Mouse (Mus musculus): Measurements from ENCODE around the gene Gm20532. TPM values are rescaled to one million over a fixed set of nuclear protein-coding genes. Genes with fewer than 3 reads are reported as not detected.

The Gm20532 gene
- polyA plus RNA-seq, 1 experiment from 2014 or later: not detected

GRCm38 (mm10) chr2:26638039-26638438 lies 51.6 kb downstream of the Gm20532 start:
- H3K9ac ChIP-seq (ENCODE audit: low read length): no peak overlapping the region

GRCm38 (mm10) chr2:26638572-26638971 lies 52.1 kb downstream of the Gm20532 start:
- H3K27me3 ChIP-seq (ENCODE audit: control insufficient read depth, insufficient read depth, low read length): no peaks in the 10 kb centered on the region
- no peak for ATAC-seq (ENCODE audit: insufficient number of reproducible peaks, insufficient read depth, low FRiP score, low read depth)
- H3K27ac ChIP-seq (replicated peaks in 1 of 2; ENCODE audit: control insufficient read depth in 1 of 2, insufficient read depth in 1 of 2, low read depth in 2 of 2, low read length in 2 of 2): no peak overlapping the region; a peak in 1 of 4 replicates
- peak overlapping the region; percentile 87 for H3K4me2 ChIP-seq (ENCODE audit: low read length)
- peak overlapping the region; percentile 66 to 94; a peak in 3 of 4 replicates for H3K4me3 ChIP-seq (ENCODE audit: control insufficient read depth in 1 of 2, insufficient read depth in 1 of 2, low read depth in 1 of 2, low read length in 2 of 2)
- H3K9ac ChIP-seq (ENCODE audit: low read length): peak overlapping the region; percentile 97
- peaks cover 54% of the 10 kb centered on the region for H3K36me3 ChIP-seq (ENCODE audit: control insufficient read depth, insufficient read depth, low read length)
- 75% methylated on average over 5 of the region's 5 CpGs for WGBS
- no peaks in the 10 kb centered on the region for H3K9me3 ChIP-seq (ENCODE audit: control insufficient read depth, low read length)
- peaks cover 13 to 20% of the 10 kb centered on the region in 2 experiments for H3K4me1 ChIP-seq (ENCODE audit: control insufficient read depth in 2 of 2, insufficient read depth in 2 of 2, low read length in 2 of 2)

More at GRCm38 (mm10) chr2:26638039-26638438, 51.6 kb downstream of the Gm20532 start:
- ATAC-seq (ENCODE audit: insufficient number of reproducible peaks, insufficient read depth, low FRiP score, low read depth): no peak
- H3K4me3 ChIP-seq (ENCODE audit: control insufficient read depth in 1 of 2, insufficient read depth in 1 of 2, low read depth in 1 of 2, low read length in 2 of 2): peak overlapping the region in 1 of 2 experiments; percentile 66; a peak in 1 of 4 replicates
- H3K36me3 ChIP-seq (ENCODE audit: control insufficient read depth, insufficient read depth, low read length): peaks cover 54% of the 10 kb centered on the region
- H3K9me3 ChIP-seq (ENCODE audit: control insufficient read depth, low read length): no peaks in the 10 kb centered on the region
- WGBS: 78% methylated on average over 5 of the region's 5 CpGs
- no peak overlapping the region for H3K27ac ChIP-seq (replicated peaks in 1 of 2; ENCODE audit: control insufficient read depth in 1 of 2, insufficient read depth in 1 of 2, low read depth in 2 of 2, low read length in 2 of 2)
- H3K4me2 ChIP-seq (ENCODE audit: low read length): peak overlapping the region; percentile 87
- H3K4me1 ChIP-seq (ENCODE audit: control insufficient read depth in 2 of 2, insufficient read depth in 2 of 2, low read length in 2 of 2): peaks cover 13 to 20% of the 10 kb centered on the region in 2 experiments
- H3K27me3 ChIP-seq (ENCODE audit: control insufficient read depth, insufficient read depth, low read length): no peaks in the 10 kb centered on the region

- no peak overlapping the region; a peak in 1 of 4 replicates for H3K27ac ChIP-seq (replicated peaks in 1 of 2; ENCODE audit: control insufficient read depth in 1 of 2, insufficient read depth in 1 of 2, low read depth in 2 of 2, low read length in 2 of 2)
- H3K4me2 ChIP-seq (ENCODE audit: low read length): peak overlapping the region; percentile 87
- no peaks in the 10 kb centered on the region for H3K27me3 ChIP-seq (ENCODE audit: control insufficient read depth, insufficient read depth, low read length)
- peaks cover 49% of the 10 kb centered on the region for H3K36me3 ChIP-seq (ENCODE audit: control insufficient read depth, insufficient read depth, low read length)
- ATAC-seq (ENCODE audit: insufficient number of reproducible peaks, insufficient read depth, low FRiP score, low read depth): no peak
- no peaks in the 10 kb centered on the region for H3K9me3 ChIP-seq (ENCODE audit: control insufficient read depth, low read length)
- WGBS: 6% methylated on average over 8 of the region's 8 CpGs
- peak overlapping the region; percentile 66 to 94 for H3K4me3 ChIP-seq (ENCODE audit: control insufficient read depth in 1 of 2, insufficient read depth in 1 of 2, low read depth in 1 of 2, low read length in 2 of 2)
- peak overlapping the region; percentile 97 for H3K9ac ChIP-seq (ENCODE audit: low read length)
- peaks cover 13 to 20% of the 10 kb centered on the region in 2 experiments for H3K4me1 ChIP-seq (ENCODE audit: control insufficient read depth in 2 of 2, insufficient read depth in 2 of 2, low read length in 2 of 2)
Measured at GRCm38 (mm10) chr2:26639083-26639482, 52.6 kb downstream of the Gm20532 start.

GRCm38 (mm10) chr2:26639838-26640830 lies 53.7 kb downstream of the Gm20532 start:
- H3K4me2 ChIP-seq (ENCODE audit: low read length): peak overlapping the region; percentile 87
- 4% methylated on average over 49 of the region's 49 CpGs for WGBS
- H3K9me3 ChIP-seq (ENCODE audit: control insufficient read depth, low read length): no peaks in the 10 kb centered on the region
- H3K27me3 ChIP-seq (ENCODE audit: control insufficient read depth, insufficient read depth, low read length): no peaks in the 10 kb centered on the region
- H3K4me3 ChIP-seq (ENCODE audit: control insufficient read depth in 1 of 2, insufficient read depth in 1 of 2, low read depth in 1 of 2, low read length in 2 of 2): peak overlapping the region; percentile 66 to 94
- peaks cover 13 to 20% of the 10 kb centered on the region in 2 experiments for H3K4me1 ChIP-seq (ENCODE audit: control insufficient read depth in 2 of 2, insufficient read depth in 2 of 2, low read length in 2 of 2)
- peaks cover 38% of the 10 kb centered on the region for H3K36me3 ChIP-seq (ENCODE audit: control insufficient read depth, insufficient read depth, low read length)
- ATAC-seq (ENCODE audit: insufficient number of reproducible peaks, insufficient read depth, low FRiP score, low read depth): peak; percentile 62
- peak overlapping the region; percentile 97 for H3K9ac ChIP-seq (ENCODE audit: low read length)
- H3K27ac ChIP-seq (replicated peaks in 1 of 2; ENCODE audit: control insufficient read depth in 1 of 2, insufficient read depth in 1 of 2, low read depth in 2 of 2, low read length in 2 of 2): peak overlapping the region; percentile 76 to 82

GRCm38 (mm10) chr2:26641006-26641647 lies 54.7 kb downstream of the Gm20532 start:
- no peak overlapping the region for H3K4me2 ChIP-seq (ENCODE audit: low read length)
- H3K36me3 ChIP-seq (ENCODE audit: control insufficient read depth, insufficient read depth, low read length): peaks cover 29% of the 10 kb centered on the region
- peak overlapping the region in 1 of 2 experiments; percentile 35; a peak in 1 of 4 replicates for H3K27ac ChIP-seq (replicated peaks in 1 of 2; ENCODE audit: control insufficient read depth in 1 of 2, insufficient read depth in 1 of 2, low read depth in 2 of 2, low read length in 2 of 2)
- WGBS: 66% methylated on average over 7 of the region's 7 CpGs
- H3K4me3 ChIP-seq (ENCODE audit: control insufficient read depth in 1 of 2, insufficient read depth in 1 of 2, low read depth in 1 of 2, low read length in 2 of 2): no peak overlapping the region
- H3K4me1 ChIP-seq (ENCODE audit: control insufficient read depth in 2 of 2, insufficient read depth in 2 of 2, low read length in 2 of 2): peaks cover 13 to 20% of the 10 kb centered on the region in 2 experiments
- H3K9me3 ChIP-seq (ENCODE audit: control insufficient read depth, low read length): no peaks in the 10 kb centered on the region
- ATAC-seq (ENCODE audit: insufficient number of reproducible peaks, insufficient read depth, low FRiP score, low read depth): no peak
- H3K9ac ChIP-seq (ENCODE audit: low read length): peak overlapping the region; percentile 97; the same call in 1 of the 2 replicates
- H3K27me3 ChIP-seq (ENCODE audit: control insufficient read depth, insufficient read depth, low read length): no peaks in the 10 kb centered on the region

- Histone ChIP-seq H3K4me2 (ENCODE audit: low read length) (no peak overlapping the region), H3K27me3 (ENCODE audit: control insufficient read depth, insufficient read depth, low read length) (no peaks in the 10 kb centered on the region), H3K27ac (replicated peaks in 1 of 2; ENCODE audit: control insufficient read depth in 1 of 2, insufficient read depth in 1 of 2, low read depth in 2 of 2, low read length in 2 of 2) (no peak overlapping the region), H3K36me3 (ENCODE audit: control insufficient read depth, insufficient read depth, low read length) (peaks cover under 1% of the 10 kb centered on the region), H3K4me3 (ENCODE audit: control insufficient read depth in 1 of 2, insufficient read depth in 1 of 2, low read depth in 1 of 2, low read length in 2 of 2) (no peak overlapping the region), H3K9ac (ENCODE audit: low read length) (no peak overlapping the region), H3K4me1 (ENCODE audit: control insufficient read depth in 2 of 2, insufficient read depth in 2 of 2, low read length in 2 of 2) (peaks cover 6 to 8% of the 10 kb centered on the region in 2 experiments), H3K9me3 (ENCODE audit: control insufficient read depth, low read length) (no peaks in the 10 kb centered on the region)
- no peak for ATAC-seq (ENCODE audit: insufficient number of reproducible peaks, insufficient read depth, low FRiP score, low read depth)
- 65% methylated on average over 2 of the region's 2 CpGs for WGBS
Measured at GRCm38 (mm10) chr2:26643942-26644341, 57.5 kb downstream of the Gm20532 start.

GRCm38 (mm10) chr2:26646643-26647293 lies 60.3 kb downstream of the Gm20532 start:
- no peak overlapping the region for H3K27ac ChIP-seq (replicated peaks in 1 of 2; ENCODE audit: control insufficient read depth in 1 of 2, insufficient read depth in 1 of 2, low read depth in 2 of 2, low read length in 2 of 2)
- peak; percentile 91 for ATAC-seq (ENCODE audit: insufficient number of reproducible peaks, insufficient read depth, low FRiP score, low read depth)
- H3K4me3 ChIP-seq (ENCODE audit: control insufficient read depth in 1 of 2, insufficient read depth in 1 of 2, low read depth in 1 of 2, low read length in 2 of 2): no peak overlapping the region
- H3K9me3 ChIP-seq (ENCODE audit: control insufficient read depth, low read length): no peaks in the 10 kb centered on the region
- WGBS: 15% methylated on average over 3 of the region's 3 CpGs
- H3K9ac ChIP-seq (ENCODE audit: low read length): no peak overlapping the region
- no peaks in the 10 kb centered on the region for H3K36me3 ChIP-seq (ENCODE audit: control insufficient read depth, insufficient read depth, low read length)
- no peak overlapping the region for H3K4me2 ChIP-seq (ENCODE audit: low read length)
- no peaks in the 10 kb centered on the region for H3K27me3 ChIP-seq (ENCODE audit: control insufficient read depth, insufficient read depth, low read length)
- no peaks in the 10 kb centered on the region for H3K4me1 ChIP-seq (ENCODE audit: control insufficient read depth in 2 of 2, insufficient read depth in 2 of 2, low read length in 2 of 2)

All from heart, embryonic 14.5 days (tissue).